Mouse (Mus musculus): ENCODE results near the gene Mak. TPM values are rescaled to one million over a fixed set of nuclear protein-coding genes. Genes with fewer than 3 reads are reported as not detected.

The Mak gene
- polyA plus RNA-seq, 1 experiment from 2014 or later = 0.57 TPM

- no peaks in the 10 kb centered on the region for H3K4me1 ChIP-seq (ENCODE audit: control insufficient read depth, insufficient read depth, low read length)
- H3K9ac ChIP-seq (ENCODE audit: low read length) = no peak overlapping the region
- H3K4me2 ChIP-seq (ENCODE audit: low read depth, severe bottlenecking) = no peak overlapping the region
- H3K36me3 ChIP-seq (ENCODE audit: control insufficient read depth, insufficient read depth, low read length) = no peaks in the 10 kb centered on the region
- H3K9me3 ChIP-seq (ENCODE audit: control insufficient read depth, low read length) = no peaks in the 10 kb centered on the region
- DNase-seq (ENCODE audit: low spot score) (no peak), ATAC-seq (ENCODE audit: insufficient number of reproducible peaks, low FRiP score, low TSS enrichment, low read depth) (no peak)
- H3K27me3 ChIP-seq (ENCODE audit: control insufficient read depth, insufficient read depth, low read length) = no peaks in the 10 kb centered on the region
- no peak overlapping the region for H3K4me3 ChIP-seq (ENCODE audit: low read depth, low read length)
- WGBS = 84% methylated on average over 3 of the region's 3 CpGs
- H3K27ac ChIP-seq (replicated peaks; ENCODE audit: low read depth, low read length) = no peak overlapping the region
Observed at GRCm38 (mm10) chr13:41084521-41084920, 5.0 kb upstream of the Mak start.

DNA sequence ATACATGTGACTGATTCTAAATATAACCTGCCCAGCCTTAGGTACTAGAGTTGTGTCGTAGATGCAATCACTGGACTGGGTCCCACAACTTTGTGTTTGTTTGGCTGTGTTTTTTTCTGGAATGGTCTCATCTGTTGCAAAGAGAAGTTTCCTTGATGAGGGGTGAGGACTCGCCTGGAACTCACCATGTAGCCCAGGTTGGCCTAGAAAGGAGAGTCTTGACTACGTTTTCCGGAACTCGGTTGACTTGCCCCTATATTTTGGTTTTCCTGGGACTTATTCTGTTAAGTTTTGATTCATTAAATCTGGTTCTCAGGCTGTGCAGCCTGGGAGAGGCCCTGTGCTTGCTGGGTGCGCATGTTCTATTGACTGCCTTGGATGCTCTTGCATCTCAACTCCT is 1.2 kb upstream of the Mak start:
- H3K36me3 ChIP-seq (ENCODE audit: control insufficient read depth, insufficient read depth, low read length) = no peaks in the 10 kb centered on the region
- 0 out of 2 replicates have a peak, but pooled peaks cover 4% of the 10 kb centered on the region for H3K4me1 ChIP-seq (ENCODE audit: control insufficient read depth, insufficient read depth, low read length)
- no peak overlapping the region for H3K27ac ChIP-seq (replicated peaks; ENCODE audit: low read depth, low read length)
- peaks cover 6% of the 10 kb centered on the region for H3K27me3 ChIP-seq (ENCODE audit: control insufficient read depth, insufficient read depth, low read length)
- no peaks in the 10 kb centered on the region for H3K9me3 ChIP-seq (ENCODE audit: control insufficient read depth, low read length)
- 91% methylated on average over 6 of the region's 6 CpGs for WGBS
- no peak overlapping the region for H3K4me2 ChIP-seq (ENCODE audit: low read depth, severe bottlenecking)
- DNase-seq (ENCODE audit: low spot score) (no peak), ATAC-seq (ENCODE audit: insufficient number of reproducible peaks, low FRiP score, low TSS enrichment, low read depth) (no peak)
- no peak overlapping the region for H3K4me3 ChIP-seq (ENCODE audit: low read depth, low read length)
- no peak overlapping the region for H3K9ac ChIP-seq (ENCODE audit: low read length)

GRCm38 (mm10) chr13:41079859-41080258 is 353 bp upstream of the Mak start:
- Histone ChIP-seq H3K4me1 (ENCODE audit: control insufficient read depth, insufficient read depth, low read length) (0 out of 2 replicates have a peak, but pooled peaks cover 4% of the 10 kb centered on the region), H3K4me2 (ENCODE audit: low read depth, severe bottlenecking) (no peak overlapping the region), H3K9me3 (ENCODE audit: control insufficient read depth, low read length) (no peaks in the 10 kb centered on the region), H3K27ac (replicated peaks; ENCODE audit: low read depth, low read length) (no peak overlapping the region), H3K27me3 (ENCODE audit: control insufficient read depth, insufficient read depth, low read length) (peaks cover 6% of the 10 kb centered on the region), H3K36me3 (ENCODE audit: control insufficient read depth, insufficient read depth, low read length) (no peaks in the 10 kb centered on the region), H3K4me3 (ENCODE audit: low read depth, low read length) (no peak overlapping the region), H3K9ac (ENCODE audit: low read length) (no peak overlapping the region)
- no peak for DNase-seq (ENCODE audit: low spot score)
- 61% methylated on average over 5 of the region's 5 CpGs for WGBS
- ATAC-seq (ENCODE audit: insufficient number of reproducible peaks, low FRiP score, low TSS enrichment, low read depth) = no peak

DNA sequence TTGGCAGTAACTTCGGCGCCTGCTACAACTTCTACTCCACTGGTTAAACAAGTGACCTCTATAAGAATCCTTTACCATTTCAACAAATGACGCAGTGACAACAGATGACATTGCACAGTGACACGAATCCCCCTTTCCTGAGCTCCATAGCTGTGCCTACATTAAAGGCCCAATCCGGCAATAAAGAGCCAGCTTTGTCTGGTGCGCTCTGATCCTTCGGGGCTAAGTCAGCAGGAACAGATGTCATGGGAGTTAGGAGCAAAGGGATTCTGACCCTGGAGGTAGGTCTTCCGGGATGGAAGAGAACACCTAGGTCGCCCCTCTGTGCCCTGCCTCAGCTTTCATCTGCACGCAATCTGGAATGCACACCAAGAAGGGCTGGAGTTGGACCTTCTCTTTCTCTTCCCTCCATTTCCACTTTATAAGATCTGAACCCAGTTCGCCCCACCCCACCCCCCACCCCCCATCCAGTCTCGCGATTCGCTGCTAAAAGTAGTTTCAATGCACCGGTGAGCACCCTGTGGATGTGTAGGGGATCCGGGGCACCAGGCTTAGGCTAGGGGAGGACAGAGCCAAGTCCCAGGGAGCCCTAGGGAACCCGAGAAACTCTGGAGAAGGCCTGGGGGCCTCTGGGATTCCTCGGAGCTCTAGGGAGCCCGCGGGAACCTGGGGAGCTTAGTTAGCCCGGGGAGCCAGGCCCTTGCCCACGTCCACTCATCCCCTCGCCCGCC is 651 bp downstream of the Mak start:
- no peaks in the 10 kb centered on the region for H3K36me3 ChIP-seq (ENCODE audit: control insufficient read depth, insufficient read depth, low read length)
- no peak overlapping the region for H3K27ac ChIP-seq (replicated peaks; ENCODE audit: low read depth, low read length)
- peak overlapping the region; percentile 49 for H3K9ac ChIP-seq (ENCODE audit: low read length)
- WGBS = 6% methylated on average over 23 of the region's 24 CpGs
- H3K9me3 ChIP-seq (ENCODE audit: control insufficient read depth, low read length) = no peaks in the 10 kb centered on the region
- peak overlapping the region; percentile 82 for H3K4me2 ChIP-seq (ENCODE audit: low read depth, severe bottlenecking)
- DNase-seq (ENCODE audit: low spot score) = peak; percentile 25
- H3K4me1 ChIP-seq (ENCODE audit: control insufficient read depth, insufficient read depth, low read length) = 0 out of 2 replicates have a peak, but pooled peaks cover 4% of the 10 kb centered on the region
- H3K27me3 ChIP-seq (ENCODE audit: control insufficient read depth, insufficient read depth, low read length) = peaks cover 6% of the 10 kb centered on the region
- H3K4me3 ChIP-seq (ENCODE audit: low read depth, low read length) = peak overlapping the region; percentile 43
- no peak; the same call in 1 of the 2 replicates for ATAC-seq (ENCODE audit: insufficient number of reproducible peaks, low FRiP score, low TSS enrichment, low read depth)

GRCm38 (mm10) chr13:41077921-41078320 is 1.6 kb downstream of the Mak start:
- 72% methylated on average over 9 of the region's 9 CpGs for WGBS
- no peak overlapping the region for H3K9ac ChIP-seq (ENCODE audit: low read length)
- DNase-seq (ENCODE audit: low spot score) = no peak
- H3K36me3 ChIP-seq (ENCODE audit: control insufficient read depth, insufficient read depth, low read length) = no peaks in the 10 kb centered on the region
- H3K4me3 ChIP-seq (ENCODE audit: low read depth, low read length) = no peak overlapping the region
- no peak for ATAC-seq (ENCODE audit: insufficient number of reproducible peaks, low FRiP score, low TSS enrichment, low read depth)
- no peaks in the 10 kb centered on the region for H3K9me3 ChIP-seq (ENCODE audit: control insufficient read depth, low read length)
- H3K4me2 ChIP-seq (ENCODE audit: low read depth, severe bottlenecking) = no peak overlapping the region
- H3K4me1 ChIP-seq (ENCODE audit: control insufficient read depth, insufficient read depth, low read length) = 0 out of 2 replicates have a peak, but pooled peaks cover 4% of the 10 kb centered on the region
- no peak overlapping the region for H3K27ac ChIP-seq (replicated peaks; ENCODE audit: low read depth, low read length)
- H3K27me3 ChIP-seq (ENCODE audit: control insufficient read depth, insufficient read depth, low read length) = peaks cover 6% of the 10 kb centered on the region

- Histone ChIP-seq H3K9me3 (ENCODE audit: control insufficient read depth, low read length) (no peaks in the 10 kb centered on the region), H3K4me2 (ENCODE audit: low read depth, severe bottlenecking) (no peak overlapping the region), H3K9ac (ENCODE audit: low read length) (no peak overlapping the region), H3K4me3 (ENCODE audit: low read depth, low read length) (no peak overlapping the region), H3K27ac (replicated peaks; ENCODE audit: low read depth, low read length) (no peak overlapping the region), H3K4me1 (ENCODE audit: control insufficient read depth, insufficient read depth, low read length) (0 out of 2 replicates have a peak, but pooled peaks cover 4% of the 10 kb centered on the region), H3K27me3 (ENCODE audit: control insufficient read depth, insufficient read depth, low read length) (peaks cover 6% of the 10 kb centered on the region), H3K36me3 (ENCODE audit: control insufficient read depth, insufficient read depth, low read length) (no peaks in the 10 kb centered on the region)
- WGBS = 87% methylated on average over 5 of the region's 5 CpGs
- no peak for ATAC-seq (ENCODE audit: insufficient number of reproducible peaks, low FRiP score, low TSS enrichment, low read depth)
- no peak for DNase-seq (ENCODE audit: low spot score)
Observed at GRCm38 (mm10) chr13:41073819-41074218, 5.7 kb downstream of the Mak start.

- no peak for ATAC-seq (ENCODE audit: insufficient number of reproducible peaks, low FRiP score, low TSS enrichment, low read depth)
- 91% methylated on average over 11 of the region's 11 CpGs for WGBS
- H3K36me3 ChIP-seq (ENCODE audit: control insufficient read depth, insufficient read depth, low read length) = no peaks in the 10 kb centered on the region
Observed at GRCm38 (mm10) chr13:41071617-41072016, 7.9 kb downstream of the Mak start.

DNA sequence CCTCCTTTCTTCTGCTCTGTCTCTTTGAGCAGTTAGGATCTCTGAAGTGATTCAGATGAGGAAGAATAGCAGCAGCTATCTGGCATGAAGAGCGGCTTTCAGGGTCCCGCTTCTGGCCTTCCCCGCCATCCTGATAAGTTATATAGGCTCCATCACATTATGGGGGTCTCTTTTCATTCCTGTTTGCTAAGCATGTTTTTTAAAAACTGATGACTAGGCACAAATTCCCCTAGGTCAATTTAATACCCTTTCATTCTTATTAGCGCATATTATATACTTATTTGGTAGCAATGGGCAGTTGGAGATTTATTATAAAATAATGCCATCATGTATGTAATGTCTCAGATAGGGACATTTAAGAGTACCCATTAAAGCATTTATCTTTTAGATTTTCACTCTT is 11.9 kb downstream of the Mak start:
- no peak overlapping the region for H3K4me3 ChIP-seq (ENCODE audit: low read depth, low read length)
- no peaks in the 10 kb centered on the region for H3K36me3 ChIP-seq (ENCODE audit: control insufficient read depth, insufficient read depth, low read length)
- no peaks in the 10 kb centered on the region for H3K27me3 ChIP-seq (ENCODE audit: control insufficient read depth, insufficient read depth, low read length)
- WGBS = 96% methylated on average over 4 of the region's 4 CpGs
- H3K9me3 ChIP-seq (ENCODE audit: control insufficient read depth, low read length) = no peaks in the 10 kb centered on the region
- no peak overlapping the region for H3K9ac ChIP-seq (ENCODE audit: low read length)
- H3K27ac ChIP-seq (replicated peaks; ENCODE audit: low read depth, low read length) = no peak overlapping the region
- H3K4me2 ChIP-seq (ENCODE audit: low read depth, severe bottlenecking) = no peak overlapping the region
- no peaks in the 10 kb centered on the region for H3K4me1 ChIP-seq (ENCODE audit: control insufficient read depth, insufficient read depth, low read length)
- no peak for DNase-seq (ENCODE audit: low spot score)
- no peak for ATAC-seq (ENCODE audit: insufficient number of reproducible peaks, low FRiP score, low TSS enrichment, low read depth)

More at GRCm38 (mm10) chr13:41071617-41072016, 7.9 kb downstream of the Mak start:
- Histone ChIP-seq H3K4me3 (ENCODE audit: low read depth, low read length) (no peak overlapping the region), H3K27ac (replicated peaks; ENCODE audit: low read depth, low read length) (no peak overlapping the region), H3K4me2 (ENCODE audit: low read depth, severe bottlenecking) (no peak overlapping the region), H3K9me3 (ENCODE audit: control insufficient read depth, low read length) (no peaks in the 10 kb centered on the region), H3K4me1 (ENCODE audit: control insufficient read depth, insufficient read depth, low read length) (no peaks in the 10 kb centered on the region), H3K27me3 (ENCODE audit: control insufficient read depth, insufficient read depth, low read length) (no peaks in the 10 kb centered on the region), H3K9ac (ENCODE audit: low read length) (no peak overlapping the region)
- DNase-seq (ENCODE audit: low spot score) = no peak
